Mouse (Mus musculus) lung, embryonic 14.5 days (tissue): ENCODE measurements at regions not wholly inside any gene's neighbourhood (a gene's known extent, or its start where the extent isn't known, plus 50 kb on each side); places are given as distances from the start of the nearest gene placed in this dataset.

Experiments
- ATAC-seq: fragments of 200-750 bp; cut with Nextera tagmentation; 2 replicates; pipeline ENCODE4 v1.8.0; 2017; ENCODE audit warnings: mild to moderate bottlenecking, moderate TSS enrichment, moderate library complexity; ENCODE audit not compliant: insufficient read depth
- DNase-seq: peaks from one replicate; pipeline ENCODE4 v3.0.0-alpha.2; 2015
- H3K27ac ChIP-seq: fragments of 300-500 bp; sonication (generic); 2 replicates; pipeline ENCODE4 v1.5.1; 2014; ENCODE audit warnings: low read depth, mild to moderate bottlenecking, moderate library complexity
- H3K27me3 ChIP-seq: fragments of 300-500 bp; sonication (generic); 2 replicates; pipeline ENCODE4 v1.6.1; 2014; ENCODE audit warnings: low read length, control low read depth; ENCODE audit not compliant: insufficient read depth
- H3K36me3 ChIP-seq: fragments of 300-500 bp; sonication (generic); 2 replicates; pipeline ENCODE4 v1.6.1; 2014; ENCODE audit warnings: control low read depth; ENCODE audit not compliant: insufficient read depth
- H3K4me1 ChIP-seq: fragments of 300-500 bp; sonication (generic); 2 replicates; pipeline ENCODE4 v1.6.1; 2014; ENCODE audit warnings: antibody characterized with exemption, control low read depth; ENCODE audit not compliant: insufficient read depth
- H3K4me2 ChIP-seq: fragments of 300-500 bp; sonication (generic); 2 replicates; pipeline ENCODE4 v1.6.1; 2014; ENCODE audit warnings: mild to moderate bottlenecking
- H3K4me3 ChIP-seq: fragments of 300-500 bp; sonication (generic); 2 replicates; pipeline ENCODE4 v1.5.1; 2014; ENCODE audit warnings: low read depth, low read length
- H3K9ac ChIP-seq: fragments of 300-500 bp; sonication (generic); 2 replicates; pipeline ENCODE4 v1.6.1; 2014
- H3K9me3 ChIP-seq: fragments of 300-500 bp; sonication (generic); 2 replicates; pipeline ENCODE4 v1.6.1; 2016; ENCODE audit warnings: low read depth, low read length, control low read depth
- CTCF ChIP-seq: IDR thresholded peaks from 2 replicates; pipeline ENCODE4 v1.5.1; 2016; ENCODE audit warnings: antibody characterized with exemption, low read depth
- WGBS: fragments of 180-500 bp; shearing (Covaris S2); extraction: QIAGEN DNeasy Blood & Tissue Kit; methylation state at CpG from one replicate; pipeline ENCODE4 v1.1.7; 2014; 5-methylcytosine and 5-hydroxymethylcytosine counted together

DNA sequence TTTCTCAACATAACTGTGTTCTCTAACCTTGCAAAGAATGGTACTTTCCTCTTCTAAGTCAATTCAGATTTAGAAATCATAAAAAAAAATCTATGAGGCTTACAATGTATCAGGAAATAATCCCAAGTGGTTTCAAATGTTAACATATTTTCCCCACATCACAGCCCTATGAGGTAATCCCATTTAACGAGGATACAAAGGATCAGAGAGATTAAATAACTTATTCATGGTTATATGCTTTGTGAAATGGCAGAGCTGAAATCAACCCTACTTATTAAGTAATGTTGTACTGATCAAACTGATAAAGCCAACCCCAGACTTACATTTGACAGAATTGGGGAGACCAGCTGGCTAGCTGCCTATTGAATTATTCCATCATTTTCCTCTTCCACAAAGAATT is 614.4 kb downstream of the Ntrk3 start:
- H3K36me3 ChIP-seq, result no peaks in the 10 kb centered on the region
- ATAC-seq (no peak), DNase-seq (no peak)
- H3K4me3 ChIP-seq, result no peak overlapping the region
- no peak overlapping the region for H3K4me2 ChIP-seq
- H3K4me1 ChIP-seq, result no peaks in the 10 kb centered on the region
- no peaks in the 10 kb centered on the region for H3K9me3 ChIP-seq
- H3K9ac ChIP-seq, result no peak overlapping the region
- 77% methylated on average over 1 of the region's 1 CpGs for WGBS
- no peaks in the 10 kb centered on the region for H3K27me3 ChIP-seq
- no peak overlapping the region for H3K27ac ChIP-seq
- no peak for TF ChIP-seq CTCF

DNA sequence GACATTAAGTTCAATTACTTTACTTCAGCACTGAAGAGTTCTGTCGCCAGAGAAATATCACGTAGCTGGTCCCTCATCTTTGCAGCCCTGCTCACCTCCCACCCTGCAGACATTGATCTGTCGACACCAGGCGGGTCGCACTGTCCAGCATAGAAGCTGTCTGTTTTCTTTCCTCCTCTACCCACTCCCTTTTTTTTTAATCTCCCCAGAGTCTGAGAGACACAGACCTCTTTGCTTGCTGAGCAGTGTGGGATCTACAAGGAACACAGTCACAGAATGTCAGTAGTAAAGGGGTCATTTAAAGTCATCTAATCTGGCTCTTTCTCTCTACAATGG is 616.7 kb downstream of the Ntrk3 start:
- Histone ChIP-seq H3K9me3 (no peaks in the 10 kb centered on the region; the same call in 1 of the 2 replicates), H3K27me3 (no peaks in the 10 kb centered on the region), H3K27ac (no peak overlapping the region), H3K4me3 (no peak overlapping the region), H3K4me1 (no peaks in the 10 kb centered on the region), H3K36me3 (no peaks in the 10 kb centered on the region), H3K4me2 (no peak overlapping the region), H3K9ac (no peak overlapping the region)
- no peak for ATAC-seq
- DNase-seq, result no peak
- no peak for TF ChIP-seq CTCF
- WGBS, result 35% methylated on average over 5 of the region's 5 CpGs

DNA sequence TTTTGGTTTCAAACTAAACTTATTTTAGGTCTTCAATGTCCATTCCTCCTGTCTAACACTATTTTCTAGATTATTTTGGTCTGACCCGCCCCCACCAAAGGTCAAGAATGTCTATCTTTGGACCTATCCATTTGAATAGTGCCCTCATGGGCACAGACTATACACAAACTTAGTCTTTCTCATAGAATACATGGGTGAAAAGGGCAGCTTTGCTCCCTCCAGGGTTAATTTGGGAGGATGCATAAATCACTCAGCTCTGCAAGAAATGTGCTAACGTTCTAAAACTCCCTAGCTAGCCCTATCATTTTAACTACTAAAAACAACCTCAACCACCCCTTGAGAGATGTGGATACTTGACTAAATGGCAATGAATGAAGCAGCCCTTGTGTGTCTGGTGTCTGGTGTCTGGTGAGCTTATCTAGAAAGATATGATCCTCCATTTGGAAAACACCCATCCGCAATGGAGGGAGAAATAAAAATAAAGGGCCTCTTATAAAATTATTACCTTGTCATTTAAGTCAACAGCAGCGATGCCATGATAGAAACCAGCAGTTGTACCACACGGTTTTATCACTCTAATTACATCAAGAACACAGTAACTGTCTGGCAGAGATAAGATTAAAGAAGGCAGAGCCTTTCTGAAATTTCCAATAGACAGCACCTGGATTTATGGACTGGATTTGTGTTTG is 617.2 kb downstream of the Ntrk3 start:
- no peak overlapping the region for H3K9ac ChIP-seq
- H3K27ac ChIP-seq, result no peak overlapping the region
- H3K9me3 ChIP-seq, result no peaks in the 10 kb centered on the region; the same call in 1 of the 2 replicates
- ATAC-seq (no peak), DNase-seq (no peak)
- no peaks in the 10 kb centered on the region for H3K36me3 ChIP-seq
- H3K4me3 ChIP-seq, result no peak overlapping the region
- H3K4me2 ChIP-seq, result no peak overlapping the region
- H3K27me3 ChIP-seq, result no peaks in the 10 kb centered on the region
- TF ChIP-seq CTCF, result no peak
- WGBS, result 47% methylated on average over 5 of the region's 5 CpGs
- no peaks in the 10 kb centered on the region for H3K4me1 ChIP-seq

- 75% methylated on average over 1 of the region's 1 CpGs for WGBS
- Histone ChIP-seq H3K9me3 (no peaks in the 10 kb centered on the region; the same call in 1 of the 2 replicates), H3K4me2 (no peak overlapping the region), H3K36me3 (no peaks in the 10 kb centered on the region), H3K27me3 (no peaks in the 10 kb centered on the region), H3K4me1 (no peaks in the 10 kb centered on the region), H3K27ac (no peak overlapping the region), H3K4me3 (no peak overlapping the region), H3K9ac (no peak overlapping the region)
- DNase-seq (no peak), ATAC-seq (no peak)
- TF ChIP-seq CTCF, result no peak
Observed at GRCm38 (mm10) chr7:78119809-78120208, 618.0 kb downstream of the Ntrk3 start.

GRCm38 (mm10) chr7:78111291-78111690 is 626.5 kb downstream of the Ntrk3 start:
- WGBS, result 81% methylated on average over 6 of the region's 6 CpGs
- no peaks in the 10 kb centered on the region for H3K9me3 ChIP-seq
- no peak overlapping the region for H3K4me2 ChIP-seq
- no peaks in the 10 kb centered on the region for H3K27me3 ChIP-seq
- H3K9ac ChIP-seq, result no peak overlapping the region
- ATAC-seq (no peak), DNase-seq (no peak)
- H3K36me3 ChIP-seq, result no peaks in the 10 kb centered on the region
- H3K4me1 ChIP-seq, result no peaks in the 10 kb centered on the region
- H3K27ac ChIP-seq, result no peak overlapping the region
- TF ChIP-seq CTCF, result no peak
- no peak overlapping the region for H3K4me3 ChIP-seq

GRCm38 (mm10) chr7:78103536-78104279 is 634.1 kb downstream of the Ntrk3 start:
- 68% methylated on average over 2 of the region's 2 CpGs for WGBS
- Histone ChIP-seq H3K27ac (no peak overlapping the region), H3K27me3 (no peaks in the 10 kb centered on the region), H3K9me3 (no peaks in the 10 kb centered on the region), H3K4me3 (no peak overlapping the region), H3K4me2 (no peak overlapping the region), H3K36me3 (no peaks in the 10 kb centered on the region), H3K9ac (no peak overlapping the region), H3K4me1 (no peaks in the 10 kb centered on the region)
- no peak for TF ChIP-seq CTCF
- no peak for ATAC-seq
- no peak for DNase-seq

- H3K27me3 ChIP-seq, result no peaks in the 10 kb centered on the region
- ATAC-seq (no peak), DNase-seq (no peak)
- no peaks in the 10 kb centered on the region for H3K36me3 ChIP-seq
- H3K4me2 ChIP-seq, result no peak overlapping the region
- TF ChIP-seq CTCF, result no peak
- no peaks in the 10 kb centered on the region for H3K4me1 ChIP-seq
- no peak overlapping the region for H3K9ac ChIP-seq
- no peak overlapping the region for H3K27ac ChIP-seq
- 79% methylated on average over 3 of the region's 3 CpGs for WGBS
- H3K9me3 ChIP-seq, result no peaks in the 10 kb centered on the region
- H3K4me3 ChIP-seq, result no peak overlapping the region
Observed at GRCm38 (mm10) chr7:78102396-78102795, 635.4 kb downstream of the Ntrk3 start.
